Mouse (Mus musculus): Measurements from ENCODE around the gene Fads1. TPM values are rescaled to one million over a fixed set of nuclear protein-coding genes. Genes with fewer than 3 reads are reported as not detected.

Gene Fads1
- polyA plus RNA-seq, 1 experiment from 2014 or later = 169 TPM

DNA sequence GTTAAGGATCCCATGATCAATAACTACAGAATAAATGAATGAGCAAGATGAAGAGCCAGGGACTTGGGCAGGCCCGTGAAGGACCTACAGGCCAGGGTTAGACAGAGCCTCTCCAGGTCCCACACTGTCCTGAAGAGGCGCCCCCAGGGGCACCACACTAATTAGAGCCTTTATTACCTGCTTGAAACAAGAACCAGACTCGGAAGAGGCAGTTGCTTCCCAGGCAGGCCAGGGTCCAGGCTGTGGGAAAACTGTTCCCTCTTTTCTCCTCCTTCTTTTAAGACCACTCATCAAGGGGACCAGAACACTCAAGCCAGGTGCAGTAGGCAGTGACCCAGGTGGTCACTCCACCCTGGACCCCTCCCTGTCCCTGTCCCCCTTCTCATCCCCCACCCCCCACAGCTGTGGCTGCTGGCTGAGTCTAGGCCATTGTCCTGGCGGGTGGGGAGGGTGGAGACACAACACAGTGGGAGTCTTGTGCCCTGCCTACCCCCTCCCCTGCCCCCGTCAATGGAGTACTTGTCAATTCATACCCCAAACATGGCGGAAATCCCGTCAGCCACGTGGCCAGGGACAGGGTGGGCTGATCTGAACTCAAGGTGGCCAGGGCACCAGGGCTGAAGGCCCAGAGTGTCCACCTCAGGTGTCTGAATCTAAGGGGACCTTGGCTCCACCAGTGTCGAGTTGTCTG is 49.8 kb downstream of the Fads1 start:
- Histone ChIP-seq H3K9ac (ENCODE audit: low read depth, low read length) (no peak overlapping the region), H3K4me1 (ENCODE audit: control insufficient read depth, insufficient read depth, low read depth, low read length) (no peaks in the 10 kb centered on the region), H3K4me2 (ENCODE audit: low read length) (no peak overlapping the region), H3K27me3 (replicated peaks; ENCODE audit: control insufficient read depth, insufficient read depth, low read length) (no peaks in the 10 kb centered on the region; the same call in 1 of the 2 replicates), H3K4me3 (ENCODE audit: low read length) (no peak overlapping the region), H3K27ac (ENCODE audit: low read depth, low read length) (no peak overlapping the region), H3K9me3 (ENCODE audit: control insufficient read depth, low read length) (no peaks in the 10 kb centered on the region), H3K36me3 (ENCODE audit: control insufficient read depth, insufficient read depth, low read length) (no peaks in the 10 kb centered on the region)
- ATAC-seq = no peak
- WGBS = 37% methylated on average over 8 of the region's 9 CpGs

DNA sequence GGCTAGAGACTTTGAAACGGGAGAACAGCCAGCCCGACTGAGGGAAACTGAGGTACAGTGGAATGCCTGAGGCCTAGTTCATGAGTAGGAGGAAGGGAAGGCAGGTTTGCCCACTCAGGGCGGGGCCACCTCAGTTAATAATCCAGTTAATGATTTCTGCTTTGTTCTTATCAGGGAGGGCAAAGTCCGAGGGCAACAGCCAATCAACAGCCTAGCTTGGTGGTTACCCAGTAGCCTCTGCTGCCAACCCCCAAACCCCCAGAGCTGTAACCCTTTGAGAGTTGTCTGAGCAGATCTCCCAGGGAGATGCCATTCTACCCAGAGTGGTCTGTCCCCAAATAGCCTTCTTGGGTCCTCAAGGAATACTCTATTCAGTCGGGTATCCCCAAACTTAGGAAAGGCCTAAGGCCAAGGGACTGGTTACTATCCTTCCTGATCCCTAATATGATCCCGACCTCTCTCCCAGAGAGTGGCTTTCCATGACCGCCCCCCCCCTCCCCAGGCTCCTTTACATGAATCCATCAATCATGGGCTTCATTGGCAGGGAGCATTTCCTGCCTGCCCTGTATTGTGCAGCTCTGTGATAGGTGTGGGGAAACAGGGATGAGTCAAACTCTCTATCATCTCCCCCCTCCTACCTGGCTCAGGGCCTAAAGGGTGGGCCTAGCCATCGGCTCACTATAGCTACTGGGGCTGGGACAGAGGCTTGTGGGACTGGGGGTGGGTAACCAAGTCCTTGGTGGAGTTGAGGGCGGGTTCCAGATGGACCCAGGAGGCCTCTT is 53.3 kb downstream of the Fads1 start:
- no peaks in the 10 kb centered on the region; the same call in 1 of the 2 replicates for H3K4me1 ChIP-seq (ENCODE audit: control insufficient read depth, insufficient read depth, low read depth, low read length)
- H3K27me3 ChIP-seq (replicated peaks; ENCODE audit: control insufficient read depth, insufficient read depth, low read length) = peaks cover under 1% of the 10 kb centered on the region
- 81% methylated on average over 9 of the region's 9 CpGs for WGBS
- H3K4me2 ChIP-seq (ENCODE audit: low read length) = no peak overlapping the region
- H3K4me3 ChIP-seq (ENCODE audit: low read length) = no peak overlapping the region
- H3K27ac ChIP-seq (ENCODE audit: low read depth, low read length) = no peak overlapping the region
- H3K36me3 ChIP-seq (ENCODE audit: control insufficient read depth, insufficient read depth, low read length) = no peaks in the 10 kb centered on the region
- no peak overlapping the region for H3K9ac ChIP-seq (ENCODE audit: low read depth, low read length)
- ATAC-seq = no peak
- no peaks in the 10 kb centered on the region for H3K9me3 ChIP-seq (ENCODE audit: control insufficient read depth, low read length)

GRCm38 (mm10) chr19:10238477-10238876 is 55.8 kb downstream of the Fads1 start:
- Histone ChIP-seq H3K4me2 (ENCODE audit: low read length) (no peak overlapping the region), H3K27ac (ENCODE audit: low read depth, low read length) (no peak overlapping the region), H3K36me3 (ENCODE audit: control insufficient read depth, insufficient read depth, low read length) (no peaks in the 10 kb centered on the region), H3K4me1 (ENCODE audit: control insufficient read depth, insufficient read depth, low read depth, low read length) (no peaks in the 10 kb centered on the region; the same call in 1 of the 2 replicates), H3K4me3 (ENCODE audit: low read length) (no peak overlapping the region), H3K9ac (ENCODE audit: low read depth, low read length) (no peak overlapping the region), H3K9me3 (ENCODE audit: control insufficient read depth, low read length) (no peaks in the 10 kb centered on the region), H3K27me3 (replicated peaks; ENCODE audit: control insufficient read depth, insufficient read depth, low read length) (peaks cover 4% of the 10 kb centered on the region)
- WGBS = 76% methylated on average over 3 of the region's 3 CpGs
- ATAC-seq = no peak

DNA sequence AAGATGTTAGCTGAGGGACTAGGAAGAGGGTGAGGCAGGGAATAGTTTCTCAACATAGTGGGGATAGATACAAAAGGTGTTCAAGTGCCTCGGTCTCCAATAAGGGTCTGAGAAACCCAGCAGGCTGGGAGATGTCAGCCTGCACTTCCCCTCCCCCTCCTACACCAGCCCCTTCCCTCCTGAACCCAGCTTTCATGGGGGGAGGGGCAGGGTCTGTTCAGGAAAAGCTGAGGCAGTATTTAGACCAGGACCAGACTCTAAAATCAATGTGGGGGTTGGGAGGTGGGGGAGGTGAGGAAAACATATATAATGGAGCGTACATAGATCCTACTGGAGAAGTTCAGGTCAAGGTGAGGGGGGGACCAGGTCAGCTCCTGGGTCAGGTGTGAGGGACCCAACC is 56.7 kb downstream of the Fads1 start:
- no peak for ATAC-seq
- H3K4me1 ChIP-seq (ENCODE audit: control insufficient read depth, insufficient read depth, low read depth, low read length) = no peaks in the 10 kb centered on the region; the same call in 1 of the 2 replicates
- H3K36me3 ChIP-seq (ENCODE audit: control insufficient read depth, insufficient read depth, low read length) = no peaks in the 10 kb centered on the region
- H3K9me3 ChIP-seq (ENCODE audit: control insufficient read depth, low read length) = no peaks in the 10 kb centered on the region
- 53% methylated on average over 2 of the region's 2 CpGs for WGBS
- H3K27ac ChIP-seq (ENCODE audit: low read depth, low read length) = no peak overlapping the region
- no peak overlapping the region for H3K9ac ChIP-seq (ENCODE audit: low read depth, low read length)
- no peak overlapping the region for H3K4me3 ChIP-seq (ENCODE audit: low read length)
- H3K4me2 ChIP-seq (ENCODE audit: low read length) = no peak overlapping the region
- H3K27me3 ChIP-seq (replicated peaks; ENCODE audit: control insufficient read depth, insufficient read depth, low read length) = peaks cover 4% of the 10 kb centered on the region

DNA sequence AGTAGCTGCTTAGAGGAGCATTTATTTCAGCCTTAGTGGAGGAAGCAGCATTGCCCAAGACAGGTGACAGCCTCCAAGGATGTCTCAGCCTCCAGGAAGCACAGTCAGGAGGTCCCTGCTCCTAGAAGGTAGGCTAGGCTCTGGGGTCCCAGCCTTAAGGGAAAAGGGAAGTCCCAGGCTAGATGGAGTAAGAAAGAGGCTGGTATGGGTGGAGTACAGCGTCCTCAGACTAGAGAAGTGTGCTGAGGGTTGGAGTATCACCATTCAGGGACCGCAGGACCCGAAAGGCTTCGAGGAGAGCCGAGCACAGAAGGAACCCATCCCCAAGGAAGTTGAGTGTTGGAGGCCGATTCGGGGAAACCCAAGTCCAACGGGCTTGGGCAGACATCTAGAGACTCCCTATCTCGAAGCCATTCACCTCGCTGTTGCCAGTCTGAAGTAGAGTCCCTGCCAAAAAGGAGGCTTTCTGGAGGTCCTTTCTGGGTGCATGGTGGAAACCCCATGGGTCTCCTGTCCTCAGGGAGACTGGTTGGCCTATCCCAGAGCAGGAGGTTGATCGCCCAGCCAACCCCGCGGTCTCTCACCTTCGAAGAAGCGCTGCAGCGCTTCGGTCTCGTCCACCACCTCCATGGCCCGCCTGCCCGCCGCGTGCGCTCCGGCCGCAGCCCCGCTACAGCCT is 57.4 kb downstream of the Fads1 start:
- Histone ChIP-seq H3K27ac (ENCODE audit: low read depth, low read length) (no peak overlapping the region), H3K4me2 (ENCODE audit: low read length) (peak overlapping the region; percentile 79), H3K9me3 (ENCODE audit: control insufficient read depth, low read length) (no peaks in the 10 kb centered on the region), H3K4me3 (ENCODE audit: low read length) (peak overlapping the region; percentile 47), H3K27me3 (replicated peaks; ENCODE audit: control insufficient read depth, insufficient read depth, low read length) (peaks cover 4% of the 10 kb centered on the region), H3K4me1 (ENCODE audit: control insufficient read depth, insufficient read depth, low read depth, low read length) (no peaks in the 10 kb centered on the region; the same call in 1 of the 2 replicates), H3K9ac (ENCODE audit: low read depth, low read length) (peak overlapping the region; percentile 61), H3K36me3 (ENCODE audit: control insufficient read depth, insufficient read depth, low read length) (no peaks in the 10 kb centered on the region)
- ATAC-seq = peak; percentile 21
- WGBS = 3% methylated on average over 25 of the region's 26 CpGs

- Histone ChIP-seq H3K9me3 (ENCODE audit: control insufficient read depth, low read length) (no peaks in the 10 kb centered on the region), H3K4me2 (ENCODE audit: low read length) (peak within 1 kb of the TSS; percentile 79), H3K27me3 (replicated peaks; ENCODE audit: control insufficient read depth, insufficient read depth, low read length) (peaks cover 4% of the 10 kb centered on the region), H3K27ac (ENCODE audit: low read depth, low read length) (no peak within 1 kb of the TSS), H3K36me3 (ENCODE audit: control insufficient read depth, insufficient read depth, low read length) (no peaks in the 10 kb centered on the region), H3K9ac (ENCODE audit: low read depth, low read length) (peak within 1 kb of the TSS; percentile 61), H3K4me3 (ENCODE audit: low read length) (peak within 1 kb of the TSS; percentile 47), H3K4me1 (ENCODE audit: control insufficient read depth, insufficient read depth, low read depth, low read length) (no peaks in the 10 kb centered on the region; the same call in 1 of the 2 replicates)
- 10% methylated on average over 39 of the region's 43 CpGs for WGBS
- ATAC-seq = peak; percentile 64
Measured at GRCm38 (mm10) chr19:10240654-10241305, 58.1 kb downstream of the Fads1 start, which contains the start of gene Myrf. Gene Myrf, minus strand, starts transcription at chr19:10240748.

DNA sequence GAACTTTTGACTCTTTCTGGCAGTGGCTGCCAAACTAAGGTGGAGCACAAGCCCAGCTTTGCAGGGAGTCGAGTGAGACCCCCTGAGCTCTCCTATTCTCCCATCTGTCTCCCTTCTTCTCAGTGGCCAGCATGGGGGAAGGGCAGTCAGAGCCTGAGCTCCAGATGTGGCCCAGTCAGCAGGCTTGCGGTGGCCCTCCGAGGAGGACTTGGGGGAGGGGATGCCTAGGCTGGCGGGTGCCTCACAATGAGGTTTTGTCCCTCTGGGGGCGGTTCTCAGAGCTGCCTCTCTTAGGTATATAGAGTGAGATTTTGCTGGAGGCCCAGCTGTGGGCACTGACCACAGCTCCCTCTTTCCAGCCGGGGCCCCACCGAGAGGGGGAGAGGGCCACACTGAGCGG is 60.2 kb downstream of the Fads1 start:
- no peaks in the 10 kb centered on the region for H3K9me3 ChIP-seq (ENCODE audit: control insufficient read depth, low read length)
- no peak overlapping the region for H3K4me2 ChIP-seq (ENCODE audit: low read length)
- WGBS = 2% methylated on average over 8 of the region's 8 CpGs
- ATAC-seq = no peak
- no peaks in the 10 kb centered on the region; the same call in 1 of the 2 replicates for H3K4me1 ChIP-seq (ENCODE audit: control insufficient read depth, insufficient read depth, low read depth, low read length)
- H3K27me3 ChIP-seq (replicated peaks; ENCODE audit: control insufficient read depth, insufficient read depth, low read length) = peaks cover 4% of the 10 kb centered on the region
- 0 out of 2 replicates have a peak, but pooled peaks cover 5% of the 10 kb centered on the region for H3K36me3 ChIP-seq (ENCODE audit: control insufficient read depth, insufficient read depth, low read length)
- no peak overlapping the region for H3K27ac ChIP-seq (ENCODE audit: low read depth, low read length)
- no peak overlapping the region for H3K9ac ChIP-seq (ENCODE audit: low read depth, low read length)
- H3K4me3 ChIP-seq (ENCODE audit: low read length) = no peak overlapping the region

DNA sequence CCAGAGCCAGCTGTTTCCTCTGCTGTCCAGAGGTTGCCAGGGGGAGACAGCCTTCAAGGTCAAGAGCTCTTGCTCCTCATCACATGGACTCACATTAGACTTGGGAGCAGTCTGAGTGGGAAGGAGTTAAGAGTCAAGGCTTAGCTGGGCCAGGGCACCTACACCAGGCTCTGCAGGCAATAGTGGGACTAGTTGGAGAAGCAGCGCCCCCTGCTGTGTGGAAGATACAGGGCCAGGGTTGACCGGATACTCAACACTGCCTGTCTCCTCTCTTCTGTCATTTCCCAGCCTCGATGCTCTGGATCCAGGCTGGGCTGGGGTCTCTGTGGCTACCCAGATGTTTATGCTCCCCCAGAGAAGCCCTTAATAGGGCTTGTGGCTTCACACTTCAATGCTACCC is 61.5 kb downstream of the Fads1 start:
- no peaks in the 10 kb centered on the region for H3K9me3 ChIP-seq (ENCODE audit: control insufficient read depth, low read length)
- WGBS = 13% methylated on average over 2 of the region's 3 CpGs
- no peak overlapping the region for H3K4me3 ChIP-seq (ENCODE audit: low read length)
- no peak for ATAC-seq
- 0 out of 2 replicates have a peak, but pooled peaks cover 5% of the 10 kb centered on the region for H3K36me3 ChIP-seq (ENCODE audit: control insufficient read depth, insufficient read depth, low read length)
- H3K9ac ChIP-seq (ENCODE audit: low read depth, low read length) = no peak overlapping the region
- no peaks in the 10 kb centered on the region; the same call in 1 of the 2 replicates for H3K4me1 ChIP-seq (ENCODE audit: control insufficient read depth, insufficient read depth, low read depth, low read length)
- peaks cover 4% of the 10 kb centered on the region for H3K27me3 ChIP-seq (replicated peaks; ENCODE audit: control insufficient read depth, insufficient read depth, low read length)
- no peak overlapping the region for H3K27ac ChIP-seq (ENCODE audit: low read depth, low read length)
- H3K4me2 ChIP-seq (ENCODE audit: low read length) = no peak overlapping the region
